ENCODE assay signal across 13 mouse cellular contexts in genomic region chr3:27563047-27563624, GRCm38 (mm10).
"Had no signal": no experiment of that assay in that cellular context is flagged by ENCODE, and none has a peak within 500 bp of the region (broad histone marks: within the 10 kb centered on the region; RNA-seq: fewer than 3 reads in every experiment).

No protein-coding gene starts in this region.

- H3K27ac ChIP-seq: kidney, postnatal 0 days; limb, embryonic 13.5 days; liver, embryonic 15.5 days; midbrain, embryonic 12.5 days; stomach, embryonic 15.5 days had no signal

- H3K4me2 ChIP-seq: limb, embryonic 13.5 days; liver, embryonic 11.5 days; liver, embryonic 15.5 days; lung, embryonic 14.5 days; midbrain, embryonic 12.5 days; stomach, embryonic 15.5 days had no signal

- H3K4me3 ChIP-seq: limb, embryonic 13.5 days; liver, embryonic 15.5 days; midbrain, embryonic 12.5 days; stomach, embryonic 15.5 days had no signal

- H3K36me3 ChIP-seq: limb, embryonic 13.5 days; liver, embryonic 15.5 days; midbrain, embryonic 12.5 days; stomach, embryonic 15.5 days had no signal

- H3K9ac ChIP-seq: limb, embryonic 13.5 days; liver, embryonic 15.5 days; lung, embryonic 14.5 days; midbrain, embryonic 12.5 days; stomach, embryonic 15.5 days had no signal

- H3K27me3 ChIP-seq: limb, embryonic 13.5 days; liver, embryonic 15.5 days; midbrain, embryonic 12.5 days; stomach, embryonic 15.5 days had no signal

- H3K4me1 ChIP-seq: liver, embryonic 15.5 days; midbrain, embryonic 12.5 days had no signal

- DNase-seq: kidney, postnatal 4 days; left cerebral cortex, postnatal 4 days; lung, embryonic 14.5 days; lung, postnatal 10 days; lung, postnatal 4 days; right cerebral cortex, postnatal 14 days; thymus, postnatal 14 days had no signal

- H3K9me3 ChIP-seq: limb, embryonic 13.5 days; liver, embryonic 15.5 days; midbrain, embryonic 12.5 days; stomach, embryonic 15.5 days had no signal
